Mouse (Mus musculus) adrenal gland (tissue): ENCODE measurements around the gene AW011738.

ENCODE experiments used
- intact Hi-C: fragments of 180-260 bp; cut with DNase I; formaldehyde crosslinking; loops from one replicate; pipeline ENCODE4 v1.15.1; 2025

Gene AW011738

GRCm38 (mm10) chr4:156197829-156198205 is 5.3 kb upstream of the AW011738 start:
- intact Hi-C loops = no loop called here

DNA sequence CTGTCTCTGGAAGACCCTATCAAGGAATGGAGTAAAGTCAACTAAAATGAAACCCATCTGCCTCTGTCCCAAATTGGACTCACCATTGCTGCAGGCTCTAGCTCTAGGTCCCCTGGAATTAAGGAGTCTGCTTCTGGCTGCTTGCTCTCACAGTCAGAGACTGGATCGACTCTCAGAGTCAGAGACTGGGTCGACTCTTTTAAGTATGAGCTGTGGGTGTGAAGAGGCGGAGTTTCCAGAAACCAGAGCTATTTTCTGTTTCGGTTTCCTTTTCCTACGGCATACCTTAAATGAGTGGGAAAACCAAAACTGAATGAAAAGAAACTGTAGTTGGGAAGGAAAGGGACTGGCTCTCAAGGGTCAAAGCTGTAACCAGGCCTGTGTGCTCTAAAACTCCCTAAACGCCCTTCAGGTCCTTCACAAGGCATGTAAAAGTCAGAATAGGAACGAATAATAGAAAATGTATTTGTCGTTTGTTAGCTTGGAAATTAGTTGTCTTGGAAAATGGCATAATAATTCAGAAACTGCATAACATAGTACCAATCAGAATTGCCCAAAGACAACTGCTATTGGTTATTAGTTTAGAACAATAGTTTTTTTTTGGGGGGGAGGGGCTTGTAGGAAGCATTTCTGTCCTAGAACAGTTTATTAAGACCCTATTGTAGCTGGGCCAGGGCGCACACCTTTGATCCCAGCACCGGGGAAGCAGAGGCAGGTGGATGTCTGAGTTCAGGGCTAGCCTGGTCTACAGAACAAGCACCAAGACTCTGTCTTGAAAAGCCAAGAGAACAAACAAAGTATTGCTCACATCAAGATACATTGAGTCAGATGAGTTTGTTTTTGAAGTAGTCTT is 2.3 kb upstream of the AW011738 start, which contains the start of gene Isg15:
TSS of gene Isg15 (minus strand) at position 196 of the 853 bp plus-strand sequence.
- intact Hi-C loops = no loop called here

- intact Hi-C loops = no loop called here
Observed at GRCm38 (mm10) chr4:156202462-156202893, 626 bp upstream of the AW011738 start.

- intact Hi-C loops = no loop called here
Observed at GRCm38 (mm10) chr4:156203413-156204131, 468 bp downstream of the AW011738 start.

DNA sequence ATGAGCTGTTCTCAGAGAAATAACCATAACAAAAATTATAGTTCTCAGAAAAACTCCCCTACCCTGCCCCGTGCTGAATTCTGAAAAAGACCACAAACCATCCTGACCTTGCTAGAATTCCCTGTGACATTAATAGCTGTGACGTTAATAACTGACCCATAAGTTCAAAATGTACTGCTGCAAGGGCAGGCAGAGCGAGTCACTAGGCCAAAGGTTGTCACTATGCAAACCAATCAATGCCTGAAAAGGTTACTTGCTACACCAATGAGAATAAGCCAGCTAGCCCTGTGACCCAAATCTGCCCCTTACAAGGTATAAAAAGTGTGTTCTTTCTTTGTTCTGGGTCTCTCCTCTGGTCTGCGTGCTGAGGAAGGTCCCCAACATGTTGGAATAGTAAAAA is 5.8 kb downstream of the AW011738 start:
- intact Hi-C loops = no loop called here

DNA sequence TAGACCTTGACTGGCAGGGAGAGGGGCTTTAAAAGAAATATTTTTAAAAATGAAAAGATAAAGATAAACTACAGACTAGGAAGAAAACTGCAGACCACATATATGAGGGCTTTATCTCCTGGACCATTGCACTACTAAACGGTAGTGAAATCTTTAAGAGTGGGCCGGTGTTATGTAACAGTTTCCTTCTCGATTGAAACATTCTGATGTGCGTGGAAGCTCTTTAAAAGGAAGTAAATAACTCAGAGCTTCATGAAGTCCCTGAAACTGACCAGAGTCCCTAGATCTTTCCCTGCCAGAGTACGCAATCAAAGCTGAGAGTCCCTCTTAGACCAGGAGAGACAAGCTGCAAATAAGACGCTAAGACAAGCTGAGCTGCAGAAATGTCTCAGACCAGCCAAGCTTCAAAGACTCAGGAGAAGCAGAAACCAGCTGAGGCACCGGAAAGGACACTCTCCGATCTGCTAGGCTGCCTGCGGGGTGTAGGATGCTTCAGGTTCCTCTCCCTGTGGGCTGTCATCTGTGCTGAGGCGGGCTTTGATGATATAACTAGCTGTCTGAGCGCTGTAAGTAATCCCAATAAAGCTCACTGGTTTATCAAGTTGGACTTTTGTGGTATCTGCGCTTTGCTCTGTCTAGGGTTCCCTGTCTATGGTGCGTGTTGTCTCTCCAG is 7.0 kb downstream of the AW011738 start:
- intact Hi-C loops = no loop called here

- intact Hi-C loops = no loop called here
Observed at GRCm38 (mm10) chr4:156213134-156213533, 10.0 kb downstream of the AW011738 start.

DNA sequence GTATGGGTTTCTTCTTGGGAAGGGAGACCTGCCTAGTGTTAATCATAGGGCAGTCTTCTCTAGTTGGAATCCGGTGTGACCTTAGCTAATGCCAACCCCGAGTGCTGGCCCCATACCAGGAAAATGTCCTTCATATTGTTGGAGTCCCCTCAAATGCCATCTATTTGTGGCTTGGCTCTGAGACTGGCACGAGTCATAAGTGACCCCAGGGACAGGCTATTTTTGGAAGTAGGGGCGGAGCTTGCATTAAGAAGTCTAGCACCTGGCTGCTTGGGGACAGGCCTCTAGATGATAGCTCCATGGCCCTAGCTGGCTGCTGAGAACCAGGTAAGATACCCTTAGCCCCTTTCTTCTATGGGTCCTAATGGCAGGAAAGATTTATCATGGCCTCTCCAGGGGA is 12.5 kb downstream of the AW011738 start, which contains the start of gene Perm1:
TSS of gene Perm1 (plus strand) at position 220 of the 400 bp plus-strand sequence.
- intact Hi-C loops = no loop called here

- intact Hi-C loops = no loop called here
Observed at GRCm38 (mm10) chr4:156216196-156216595, 13.1 kb downstream of the AW011738 start.

- intact Hi-C loops = no loop called here
Observed at GRCm38 (mm10) chr4:156217022-156217669, 14.0 kb downstream of the AW011738 start.

DNA sequence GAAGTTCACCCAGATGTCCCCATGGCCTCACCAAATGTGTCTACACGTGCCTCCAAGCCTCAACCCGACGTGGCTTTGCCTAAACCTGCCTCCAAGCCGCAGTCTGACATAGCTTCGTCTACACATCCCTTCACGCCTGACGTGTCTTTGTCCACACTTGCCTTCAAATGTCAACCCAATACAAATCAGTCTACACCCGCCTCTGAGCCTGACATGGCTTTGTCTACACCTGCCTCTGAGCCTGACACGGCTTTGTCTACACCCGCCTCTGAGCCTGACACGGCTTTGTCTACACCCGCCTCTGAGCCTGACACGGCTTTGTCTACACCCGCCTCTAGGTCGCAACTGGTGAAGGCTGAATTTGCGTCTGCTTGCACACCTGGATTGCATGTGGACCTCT is 14.7 kb downstream of the AW011738 start:
- intact Hi-C loops = no loop called here

- intact Hi-C loops = no loop called here
Observed at GRCm38 (mm10) chr4:156219936-156220335, 16.8 kb downstream of the AW011738 start.

DNA sequence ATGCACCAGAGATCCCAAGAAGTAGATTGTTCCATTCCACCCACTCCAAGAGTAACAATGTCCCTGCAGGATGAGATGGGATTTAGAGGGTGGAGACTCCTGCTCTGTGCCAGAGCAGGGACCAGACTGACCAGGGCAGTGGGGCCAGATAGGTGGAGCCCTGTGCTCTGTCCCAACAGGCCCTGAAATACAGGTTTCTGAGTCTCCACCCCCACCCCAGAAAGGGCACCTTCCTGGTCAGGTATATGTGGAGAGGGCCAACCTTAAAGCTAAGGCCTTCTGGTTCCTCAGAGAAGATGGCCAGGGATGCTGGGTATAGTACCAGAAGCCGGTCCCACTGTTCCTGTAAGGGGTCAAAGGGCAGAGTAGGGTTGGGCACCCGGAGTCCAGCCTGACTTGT is 21.2 kb downstream of the AW011738 start:
- intact Hi-C loops = no loop called here

DNA sequence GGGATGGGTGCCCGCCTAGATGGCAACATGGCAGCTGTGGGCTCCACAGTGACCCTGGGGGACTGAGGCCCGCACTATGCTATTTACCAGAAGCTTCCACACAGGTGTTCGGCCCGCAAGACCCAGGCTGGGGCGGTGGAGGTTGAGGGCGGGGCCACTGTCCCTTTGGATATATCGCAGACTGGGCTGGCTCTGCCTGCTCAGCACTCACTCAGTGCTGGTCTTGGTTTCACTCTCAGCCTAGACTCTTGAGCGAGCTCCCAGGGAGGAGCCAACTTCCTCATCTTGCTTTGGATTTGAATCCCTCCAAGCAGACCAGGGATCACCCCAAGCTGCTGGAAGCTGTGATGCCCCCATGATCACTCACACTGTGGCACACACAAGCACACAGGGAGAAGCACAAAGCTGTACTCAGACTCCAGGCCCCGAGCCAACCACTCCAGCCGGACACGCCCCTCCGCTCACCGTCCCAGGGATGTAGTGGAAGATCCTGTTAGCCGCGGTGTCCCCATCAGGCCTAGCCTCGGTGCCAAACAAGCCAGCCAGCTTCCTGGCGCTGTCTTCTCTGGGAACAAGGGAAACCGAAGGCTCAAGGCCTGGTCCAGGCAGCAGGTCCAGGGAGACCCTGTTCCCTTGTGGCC is 24.8 kb downstream of the AW011738 start:
- intact Hi-C loops = no loop called here

DNA sequence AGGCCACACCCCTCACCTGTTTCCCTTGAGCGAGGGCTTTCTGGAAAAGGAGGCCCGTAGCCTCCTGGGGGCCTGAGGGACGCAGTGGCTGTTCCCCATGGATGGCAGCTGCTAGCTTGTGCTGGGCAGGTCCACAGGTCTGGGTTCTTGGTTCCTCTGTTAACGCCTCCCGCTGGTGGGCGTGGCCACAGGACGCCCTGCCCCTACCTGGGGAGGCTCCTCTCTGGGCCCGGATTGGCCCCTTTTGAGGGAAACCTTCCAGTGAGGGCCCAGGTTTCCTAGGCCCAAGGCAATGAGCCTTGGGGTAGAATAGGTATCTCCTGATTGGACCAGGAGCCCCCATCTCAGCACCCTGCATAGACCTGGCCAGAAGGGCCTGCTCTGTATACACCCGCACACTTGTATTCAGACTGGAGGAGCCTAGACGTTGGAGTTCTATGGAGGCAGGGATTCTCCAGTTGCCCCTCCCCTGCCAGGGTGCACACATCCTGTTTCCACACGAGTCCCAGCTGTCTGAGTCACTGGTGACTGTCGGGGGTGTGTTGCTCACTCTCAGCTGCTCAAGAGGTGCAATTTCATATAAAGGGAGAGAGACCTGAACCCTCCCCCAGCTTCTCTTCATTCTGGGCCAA is 25.4 kb downstream of the AW011738 start:
- intact Hi-C loops = no loop called here

DNA sequence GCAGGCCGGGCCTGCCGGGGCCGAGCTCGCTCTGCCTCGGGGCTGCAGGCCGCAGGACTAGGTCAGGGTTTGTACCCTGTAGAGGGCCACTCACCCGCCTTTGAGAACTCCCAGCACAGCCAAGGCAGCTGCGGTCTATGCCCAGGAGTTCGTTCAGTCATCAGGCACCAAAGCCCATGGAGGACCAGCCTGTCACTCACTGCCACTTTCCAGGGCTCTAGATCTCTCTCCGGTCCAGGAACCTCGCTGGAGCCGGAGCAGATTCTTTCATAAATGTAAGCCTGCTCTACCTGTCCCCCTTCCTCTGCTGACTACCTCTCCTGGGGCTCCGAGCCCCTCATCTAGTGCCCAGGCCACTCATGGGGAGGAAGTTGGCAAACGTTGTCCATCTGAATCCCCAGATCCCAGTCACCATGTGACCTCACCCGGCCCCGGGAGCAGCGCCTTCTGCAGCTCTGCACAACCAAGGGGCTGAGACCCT is 31.0 kb downstream of the AW011738 start:
- intact Hi-C loops = no loop called here

GRCm38 (mm10) chr4:156234701-156235213 is 31.7 kb downstream of the AW011738 start, which contains the start of gene Plekhn1:
Gene Plekhn1 (minus strand): TSS chr4:156234857.
- intact Hi-C loops = no loop called here

- intact Hi-C loops = no loop called here
Observed at GRCm38 (mm10) chr4:156235360-156235770, 32.3 kb downstream of the AW011738 start.

GRCm38 (mm10) chr4:156235808-156236533 is 32.9 kb downstream of the AW011738 start, which contains the start of gene Noc2l:
Gene Noc2l (plus strand): TSS chr4:156236010.
- intact Hi-C loops = no loop called here
